In the genomic region with DNA sequence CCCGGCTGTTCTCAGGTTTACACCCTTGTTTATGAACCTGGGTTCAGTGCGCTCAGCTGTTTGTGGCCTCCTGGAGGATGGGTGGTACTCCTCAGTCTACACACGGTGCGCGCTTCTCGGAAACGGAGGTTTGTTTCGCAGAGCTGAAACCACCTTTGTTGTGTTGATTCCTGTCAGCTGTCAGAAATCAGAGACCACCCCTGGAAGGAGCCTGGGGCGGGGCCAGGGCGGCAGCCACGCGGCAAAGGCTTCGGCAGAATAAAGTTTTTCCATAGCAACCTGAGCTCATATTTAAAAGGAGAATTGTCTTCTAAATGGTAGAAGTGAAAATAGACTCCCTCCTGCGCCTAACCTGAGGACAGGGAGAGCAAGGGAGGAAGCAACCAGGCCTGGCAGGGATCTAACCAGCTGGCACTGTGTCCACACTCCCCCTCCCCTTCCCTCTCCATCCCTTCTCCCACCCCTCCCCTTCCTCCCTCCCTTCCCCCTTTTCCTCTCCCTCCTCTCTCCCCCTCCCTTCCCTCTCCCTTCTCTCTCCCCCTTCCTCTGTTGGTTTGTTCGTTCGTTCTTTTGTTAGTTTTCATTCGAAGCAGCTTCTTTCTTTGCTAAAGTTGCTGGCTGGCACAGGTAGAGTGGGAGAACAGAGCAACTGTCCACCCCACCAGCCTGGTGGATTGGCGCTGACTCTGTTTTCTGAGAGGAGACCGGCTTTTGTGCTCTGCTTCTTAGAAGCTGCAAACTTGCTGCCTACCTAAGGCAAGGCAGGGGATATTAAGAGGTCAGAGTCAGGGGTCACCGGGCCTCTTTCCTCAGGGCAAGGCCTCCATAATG, we compare ENCODE assay signal across 8 mouse cellular contexts. TPM values are rescaled to one million over a fixed set of nuclear protein-coding genes. Genes with fewer than 3 reads are reported as not detected.
DNase-seq lines count a peak whose midpoint lies in the region; ATAC-seq lines count a peak whose summit lies in the region.

No protein-coding gene starts in this region.

- H3K4me2 ChIP-seq in heart, embryonic 13.5 days, result peak overlapping the region; percentile 64
- peak overlapping the region; percentile 42 for H3K4me2 ChIP-seq in liver, embryonic 13.5 days
- peak overlapping the region; percentile 50 for H3K4me2 ChIP-seq in neural tube, embryonic 11.5 days (ENCODE audit: low read depth)

- H3K27ac ChIP-seq in heart, embryonic 13.5 days (replicated peaks), result peak overlapping the region; percentile 68
- no peak overlapping the region for H3K27ac ChIP-seq in liver, embryonic 13.5 days
- no peak overlapping the region for H3K27ac ChIP-seq in neural tube, embryonic 11.5 days (ENCODE audit: low read depth, low read length)

- intact Hi-C loops in left cerebral cortex, postnatal 36 days (cut with DNase I), result no loop called here

- peak overlapping the region; percentile 38 for H3K4me3 ChIP-seq in heart, embryonic 13.5 days
- H3K4me3 ChIP-seq in liver, embryonic 13.5 days (replicated peaks), result no peak overlapping the region
- peak overlapping the region; percentile 26 for H3K4me3 ChIP-seq in neural tube, embryonic 11.5 days (ENCODE audit: low read depth, low read length)

- DNase-seq in CD4-positive helper T cell, adult 2 months (ENCODE audit: low read depth, low spot score), result peak; percentile 96
- DNase-seq in ES-CJ7 (ENCODE audit: low read depth, low spot score), result peak; percentile 88
- no peak for DNase-seq in liver, embryonic 13.5 days
- peak; percentile 51 for DNase-seq in neural tube, embryonic 11.5 days (ENCODE audit: low spot score)
- peak; percentile 86 for DNase-seq in thymus, postnatal 4 days
- no peak for DNase-seq in gastrocnemius, postnatal 4 days (ENCODE audit: low spot score in 2 of 2)
- DNase-seq in left cerebral cortex, postnatal 36 days (ENCODE audit: low spot score in 2 of 2), result no peak

- H3K9me3 ChIP-seq in heart, embryonic 13.5 days, result no peaks in the 10 kb centered on the region
- no peaks in the 10 kb centered on the region for H3K9me3 ChIP-seq in liver, embryonic 13.5 days (replicated peaks)
- no peaks in the 10 kb centered on the region for H3K9me3 ChIP-seq in neural tube, embryonic 11.5 days (ENCODE audit: control insufficient read depth, low read length)

- 14% methylated on average over 20 of the region's 20 CpGs for WGBS in heart, embryonic 13.5 days
- 23% methylated on average over 20 of the region's 20 CpGs for WGBS in liver, embryonic 13.5 days (ENCODE audit: insufficient replicate concordance)
- WGBS in neural tube, embryonic 11.5 days, result 2% methylated on average over 20 of the region's 20 CpGs

- H3K36me3 ChIP-seq in heart, embryonic 13.5 days, result no peaks in the 10 kb centered on the region
- H3K36me3 ChIP-seq in liver, embryonic 13.5 days, result no peaks in the 10 kb centered on the region
- no peaks in the 10 kb centered on the region for H3K36me3 ChIP-seq in neural tube, embryonic 11.5 days (ENCODE audit: control insufficient read depth, insufficient read depth, low read length)

- peak overlapping the region; percentile 71 for H3K9ac ChIP-seq in heart, embryonic 13.5 days
- no peak overlapping the region for H3K9ac ChIP-seq in liver, embryonic 13.5 days
- H3K9ac ChIP-seq in neural tube, embryonic 11.5 days (ENCODE audit: low read length), result peak overlapping the region; percentile 41

- no peak for ATAC-seq in heart, embryonic 13.5 days (ENCODE audit: extremely low read depth, insufficient number of reproducible peaks, low FRiP score, low TSS enrichment)
- ATAC-seq in liver, embryonic 13.5 days (ENCODE audit: low read depth), result no peak
- peak; percentile 70; the same call in 1 of the 2 replicates for ATAC-seq in neural tube, embryonic 11.5 days (ENCODE audit: insufficient read depth, low FRiP score, low TSS enrichment)

- peaks cover 45% of the 10 kb centered on the region for H3K4me1 ChIP-seq in heart, embryonic 13.5 days
- H3K4me1 ChIP-seq in liver, embryonic 13.5 days (replicated peaks), result peaks cover 36% of the 10 kb centered on the region
- H3K4me1 ChIP-seq in neural tube, embryonic 11.5 days (ENCODE audit: control insufficient read depth, insufficient read depth, low read length), result peaks cover 12% of the 10 kb centered on the region; the same call in 1 of the 2 replicates

- H3K27me3 ChIP-seq in heart, embryonic 13.5 days (replicated peaks), result no peaks in the 10 kb centered on the region
- no peaks in the 10 kb centered on the region for H3K27me3 ChIP-seq in liver, embryonic 13.5 days
- no peaks in the 10 kb centered on the region for H3K27me3 ChIP-seq in neural tube, embryonic 11.5 days (ENCODE audit: control insufficient read depth, insufficient read depth, low read length)

RNA-seq across cellular contexts. Expression of gene Ripor2, which starts 23.0 kb away (rescaled TPM):
- 10.1 and 10.8 TPM in 2 replicates for polyA plus RNA-seq in heart, embryonic 13.5 days (2015; fragmentation: Nextera tagmentation; extraction: Ambion mirVana)
- 3.9 and 4.9 TPM in 2 replicates for polyA plus RNA-seq in liver, embryonic 13.5 days (2015; fragmentation: Nextera tagmentation; extraction: Ambion mirVana)
- 6.2 and 7.2 TPM in 2 replicates for polyA plus RNA-seq in neural tube, embryonic 11.5 days (2014; fragmentation: Nextera tagmentation; extraction: Ambion mirVana)
- 10 to 100 TPM; 14.7 to 17.8 TPM for total RNA-seq in gastrocnemius, postnatal 4 days (2021)
- 10 to 100 TPM; 53.0 to 67.2 TPM for total RNA-seq in left cerebral cortex, postnatal 36 days (2021)

Comparison
In these comparisons a context has a peak if more than half of its experiments do, and no peak if none do; other contexts are left out.
1. DNase-seq: peak in CD4-positive helper T cell, adult 2 months (single experiment), ES-CJ7 (single experiment), neural tube, embryonic 11.5 days (single experiment) and thymus, postnatal 4 days (single experiment); none in liver, embryonic 13.5 days (single experiment), gastrocnemius, postnatal 4 days (0 of 2) and left cerebral cortex, postnatal 36 days (0 of 2).
2. Peak in every context shown above with its lines, with median percentiles within 50 percentile points of each other: H3K4me2 ChIP-seq.